Mouse (Mus musculus): Measurements from ENCODE around the gene Itfg2. TPM values are rescaled to one million over a fixed set of nuclear protein-coding genes. Genes with fewer than 3 reads are reported as not detected.

Gene Itfg2
- total RNA-seq, 2 experiments from 2014 or later = 25.0 to 30.9 TPM

DNA sequence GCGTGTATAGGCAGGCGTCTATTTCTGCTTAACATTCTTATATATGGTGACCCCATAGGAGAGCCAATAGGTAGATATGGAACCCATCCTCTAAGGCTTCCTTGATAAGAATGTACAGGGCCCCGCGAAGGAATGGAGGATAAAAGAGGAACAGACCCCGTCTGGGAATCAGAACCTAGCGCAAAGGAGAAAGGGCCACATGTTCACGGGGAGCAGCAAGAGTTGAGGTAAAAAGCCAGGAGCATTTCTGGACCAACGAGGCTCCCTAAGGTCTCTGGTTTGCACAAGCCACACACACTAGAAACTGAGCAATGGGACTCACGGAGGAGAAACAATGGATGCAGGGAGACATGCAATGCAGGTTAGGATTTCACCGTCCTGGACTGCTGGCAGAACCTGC, 12.6 kb upstream of the Itfg2 start:
- intact Hi-C loops (cut with DNase I) = no loop called here
- DNase-seq (ENCODE audit: low spot score in 2 of 2) = no peak

DNA sequence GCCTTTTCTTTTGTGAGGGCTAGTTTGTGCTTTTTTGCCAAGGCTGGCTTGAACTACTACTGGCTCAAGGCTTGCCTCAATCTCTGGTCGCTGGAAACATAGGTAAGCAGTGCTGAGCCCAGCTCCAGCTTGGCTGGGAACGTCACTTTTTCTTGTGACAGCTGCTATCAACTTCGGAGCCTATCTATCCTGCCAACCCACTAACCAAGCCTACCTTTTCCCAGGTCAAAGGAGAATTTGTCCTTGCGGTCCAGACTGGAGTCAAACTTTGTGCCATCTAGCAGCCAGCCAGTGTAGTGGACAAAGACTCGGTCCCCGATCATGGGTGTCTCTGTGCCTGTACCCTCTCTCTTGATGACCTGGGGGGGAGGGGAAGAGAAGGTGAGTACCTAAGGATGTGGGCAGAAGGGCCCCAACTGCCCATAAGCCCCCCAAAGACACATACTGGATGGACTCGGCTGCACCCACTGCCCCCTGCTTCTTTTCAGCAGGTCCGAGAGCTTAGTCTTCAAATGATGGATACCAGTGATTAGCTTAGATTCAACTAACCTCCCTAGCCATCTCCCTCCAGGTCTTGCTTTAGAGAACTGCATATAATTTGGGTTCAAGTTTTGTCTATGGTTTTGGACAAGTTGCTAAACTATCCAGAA, 11.8 kb upstream of the Itfg2 start:
- intact Hi-C loops (cut with DNase I) = no loop called here
- no peak for DNase-seq (ENCODE audit: low spot score in 2 of 2)

- intact Hi-C loops (cut with DNase I) = no loop called here
- no peak for DNase-seq (ENCODE audit: low spot score in 2 of 2)
Observed at GRCm38 (mm10) chr6:128435474-128435873, 10.7 kb upstream of the Itfg2 start.

GRCm38 (mm10) chr6:128433566-128433965, 8.8 kb upstream of the Itfg2 start:
- intact Hi-C loops (cut with DNase I) = no loop called here
- no peak for DNase-seq (ENCODE audit: low spot score in 2 of 2)

- intact Hi-C loops (cut with DNase I) = no loop called here
- DNase-seq (ENCODE audit: low spot score in 2 of 2) = no peak
Observed at GRCm38 (mm10) chr6:128432356-128432915, 7.7 kb upstream of the Itfg2 start.

DNA sequence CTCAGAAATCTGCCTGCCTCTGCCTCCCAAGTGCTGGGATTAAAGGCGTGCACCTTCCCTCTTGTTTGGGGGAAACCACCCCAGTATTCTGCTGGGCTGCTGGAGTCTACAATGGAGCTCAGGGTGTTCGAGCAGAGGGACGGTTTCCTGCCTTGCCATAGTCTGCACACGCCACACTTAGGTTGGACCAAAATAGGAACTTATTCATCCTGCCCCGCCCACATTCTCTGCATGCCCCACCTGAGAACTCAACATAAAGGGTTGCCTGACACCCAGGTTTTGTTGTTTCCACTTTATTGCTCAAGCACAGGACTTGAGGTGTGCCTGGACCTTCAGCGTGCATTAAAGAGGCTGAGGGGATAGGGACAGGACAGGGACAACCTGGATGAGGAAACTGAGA, 5.1 kb upstream of the Itfg2 start:
- no peak for DNase-seq (ENCODE audit: low spot score in 2 of 2)
- intact Hi-C loops (cut with DNase I) = no loop called here

DNA sequence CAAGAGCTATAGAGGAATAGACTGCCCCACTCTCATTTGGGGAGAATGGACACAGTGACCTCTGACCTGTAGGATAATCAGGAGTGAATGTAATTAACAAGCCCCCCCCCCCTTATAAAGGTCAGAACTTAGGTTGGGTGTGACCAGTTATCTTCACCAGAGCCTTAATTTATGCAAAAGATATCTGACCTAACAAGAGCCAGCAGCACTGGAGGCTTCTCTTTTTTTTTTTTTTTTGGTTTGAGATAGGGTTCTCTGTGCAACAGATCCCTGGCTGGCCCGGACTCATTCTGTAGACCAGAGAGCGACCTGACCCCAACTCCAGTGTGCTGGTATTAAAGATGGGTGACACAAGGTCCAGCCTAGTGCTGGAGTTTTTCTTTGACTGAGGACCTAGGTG, 4.6 kb upstream of the Itfg2 start:
- intact Hi-C loops (cut with DNase I) = no loop called here

DNA sequence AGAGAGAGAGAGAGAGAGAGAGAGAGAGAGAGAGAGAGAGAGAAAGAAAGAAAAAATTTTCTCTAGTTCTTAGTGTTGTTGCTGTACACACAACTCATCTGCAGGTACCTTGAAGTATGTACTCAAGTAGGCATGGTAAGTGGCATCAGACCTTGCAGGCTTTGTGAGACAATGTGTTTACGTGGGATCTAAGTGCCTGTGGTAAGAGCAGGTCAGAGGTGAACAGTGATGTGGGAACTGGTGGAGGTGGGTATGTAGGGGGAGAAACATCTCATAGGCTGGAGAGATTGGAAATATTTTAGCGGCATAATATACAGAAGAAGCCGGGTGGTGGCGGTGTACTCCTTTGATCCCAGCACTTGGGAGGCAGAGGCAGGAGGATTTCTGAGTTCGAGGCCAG, 2.8 kb upstream of the Itfg2 start:
- intact Hi-C loops (cut with DNase I) = no loop called here
- DNase-seq (ENCODE audit: low spot score in 2 of 2) = no peak

More for the DNA sequence above, 4.6 kb upstream of the Itfg2 start:
- no peak for DNase-seq (ENCODE audit: low spot score in 2 of 2)

DNA sequence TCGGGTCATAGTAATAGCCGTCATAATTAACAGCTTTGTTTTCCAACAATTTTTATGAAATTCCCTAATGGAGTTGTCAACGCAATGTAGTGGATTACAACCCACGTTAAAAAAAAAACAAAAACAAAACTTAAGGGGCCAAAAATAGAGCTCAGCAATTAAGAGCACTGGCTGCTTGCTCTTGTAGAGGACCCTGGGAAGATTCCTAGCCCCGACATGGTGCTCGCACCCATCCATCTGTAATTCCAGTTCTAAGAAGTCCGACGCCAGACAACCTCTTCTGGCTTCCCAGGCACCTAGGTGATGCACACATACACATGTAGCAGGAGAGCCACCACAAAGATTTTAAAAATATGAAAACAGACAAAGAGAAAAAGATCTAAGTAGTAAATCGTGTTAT, 315 bp upstream of the Itfg2 start:
- intact Hi-C loops (cut with DNase I) = no loop called here
- no peak for DNase-seq (ENCODE audit: low spot score in 2 of 2)

DNA sequence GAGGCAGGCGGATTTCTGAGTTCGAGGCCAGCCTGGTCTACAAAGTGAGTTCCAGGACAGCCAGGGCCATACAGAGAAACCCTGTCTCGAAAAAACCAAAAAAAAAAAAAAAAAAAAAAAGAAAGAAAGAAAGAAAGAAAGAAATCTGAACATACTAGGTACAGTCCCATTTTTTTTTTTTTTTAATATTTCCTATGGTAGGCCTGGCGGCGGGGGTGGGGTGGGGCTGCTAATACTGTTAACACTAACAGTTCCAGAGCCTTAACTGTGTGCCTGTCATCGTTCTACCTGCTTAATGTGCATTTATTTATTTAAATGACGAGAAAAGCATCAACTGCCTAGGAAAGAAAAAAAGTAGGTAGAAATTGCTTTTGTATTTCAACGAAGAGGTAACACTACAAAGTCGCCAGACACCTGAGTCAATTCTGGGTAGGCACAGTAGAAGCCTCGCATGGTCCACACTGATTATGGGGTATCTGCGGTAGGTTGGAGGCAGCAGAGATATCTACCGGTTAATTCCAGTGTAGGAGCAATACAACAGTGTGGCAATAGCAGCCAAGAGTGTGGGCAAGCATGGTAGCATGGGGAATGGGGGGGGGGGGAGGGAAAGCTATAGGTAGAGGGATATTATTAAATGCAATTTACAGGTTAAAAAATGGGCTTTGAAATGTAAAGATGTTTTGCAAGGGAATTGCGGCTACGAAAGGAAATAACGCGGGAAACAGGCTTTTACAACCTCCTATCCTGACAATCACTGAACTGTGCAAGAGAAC, 1.0 kb downstream of the Itfg2 start:
- intact Hi-C loops (cut with DNase I) = no loop called here
- DNase-seq (ENCODE audit: low spot score in 2 of 2) = peak; percentile 26 to 31

- DNase-seq (ENCODE audit: low spot score in 2 of 2) = no peak
- intact Hi-C loops (cut with DNase I) = no loop called here
Observed at GRCm38 (mm10) chr6:128421480-128421879, 3.3 kb downstream of the Itfg2 start.

DNA sequence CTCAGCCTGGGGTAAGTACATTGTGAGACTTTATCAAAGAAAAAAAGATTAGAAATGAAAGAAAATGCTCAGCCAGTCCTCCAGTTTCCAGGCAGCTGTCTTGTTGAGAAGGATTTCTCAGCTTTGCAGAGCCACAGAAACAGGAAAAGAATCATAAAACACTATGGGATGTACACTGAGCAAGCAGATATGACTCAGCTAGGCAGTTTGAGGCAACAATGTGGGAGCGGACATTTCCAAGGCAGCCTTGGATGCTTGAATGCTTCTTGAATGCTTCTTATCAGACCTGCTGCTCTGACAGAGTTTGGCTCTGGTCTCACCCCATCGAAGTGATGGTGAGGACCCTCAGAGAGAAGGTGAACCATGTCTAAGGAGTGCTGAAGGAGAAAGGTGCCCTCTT, 3.7 kb downstream of the Itfg2 start:
- peak; percentile 40 to 77 for DNase-seq (ENCODE audit: low spot score in 2 of 2)
- intact Hi-C loops (cut with DNase I) = no loop called here

- DNase-seq (ENCODE audit: low spot score in 2 of 2) = no peak
- intact Hi-C loops (cut with DNase I) = no loop called here
Observed at GRCm38 (mm10) chr6:128418076-128418475, 6.7 kb downstream of the Itfg2 start.

- intact Hi-C loops (cut with DNase I) = no loop called here
- DNase-seq (ENCODE audit: low spot score in 2 of 2) = no peak
Observed at GRCm38 (mm10) chr6:128416169-128416568, 8.6 kb downstream of the Itfg2 start.

DNA sequence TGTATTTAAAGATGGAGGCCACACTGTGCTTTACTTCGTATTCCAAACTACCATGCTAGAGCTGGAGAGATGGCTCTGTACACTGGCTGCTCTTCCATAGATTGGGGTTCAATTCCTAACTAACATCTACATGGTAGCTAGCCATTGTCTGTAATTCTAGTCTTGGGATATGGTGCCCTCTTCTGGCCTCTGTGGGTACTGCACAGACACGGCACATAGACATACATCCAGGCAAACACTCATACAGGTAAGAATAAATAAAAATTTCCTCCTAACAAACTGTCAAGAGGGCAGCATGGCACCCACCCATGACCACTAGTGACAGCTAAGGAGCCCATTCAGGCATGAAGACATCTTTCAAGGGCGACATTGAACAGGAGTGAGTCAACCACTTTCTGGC, 13.6 kb downstream of the Itfg2 start:
- intact Hi-C loops (cut with DNase I) = loop anchor here (5.0 kb wide), 3 partner anchors 49 to 179 kb away; partner anchors contain the start of genes Foxm1 and Rhno1

DNA sequence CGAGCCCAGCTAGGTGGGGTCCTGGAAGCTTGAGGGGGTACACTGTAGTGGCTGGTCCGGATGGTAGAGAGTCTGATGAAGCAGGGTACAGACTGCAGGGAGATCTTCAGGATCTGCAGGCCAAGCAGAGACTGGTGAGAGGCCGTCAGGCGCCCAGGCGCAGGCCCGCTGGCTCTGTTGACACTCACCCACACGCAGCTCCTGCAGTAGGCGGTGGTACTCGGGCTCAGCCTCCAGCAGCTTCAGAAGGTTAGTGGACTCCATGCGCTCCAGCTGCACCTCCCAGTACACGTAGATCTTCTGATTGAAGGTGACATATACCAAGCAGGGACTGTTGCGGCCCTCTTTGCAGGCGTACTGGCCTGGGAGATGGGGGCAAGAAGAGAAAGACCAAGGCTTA, 14.4 kb downstream of the Itfg2 start:
- intact Hi-C loops (cut with DNase I) = loop anchor here (5.0 kb wide), 3 partner anchors 48 to 178 kb away; partner anchors contain the start of genes Foxm1 and Rhno1
- DNase-seq (ENCODE audit: low spot score in 2 of 2) = peak in 1 of 2 experiments; percentile 32

More for the DNA sequence above, 13.6 kb downstream of the Itfg2 start:
- DNase-seq (ENCODE audit: low spot score in 2 of 2) = peak; percentile 86 to 89

- intact Hi-C loops (cut with DNase I) = no loop called here
- DNase-seq (ENCODE audit: low spot score in 2 of 2) = no peak
Observed at GRCm38 (mm10) chr6:128408544-128409125, 16.1 kb downstream of the Itfg2 start.

- DNase-seq (ENCODE audit: low spot score in 2 of 2) = no peak
- intact Hi-C loops (cut with DNase I) = no loop called here
Observed at GRCm38 (mm10) chr6:128404708-128405107, 20.0 kb downstream of the Itfg2 start.

GRCm38 (mm10) chr6:128399421-128400185, 25.1 kb downstream of the Itfg2 start:
- peak; percentile 34 to 46 for DNase-seq (ENCODE audit: low spot score in 2 of 2)
- intact Hi-C loops (cut with DNase I) = no loop called here

GRCm38 (mm10) chr6:128398996-128399395, 25.7 kb downstream of the Itfg2 start, which contains the start of gene Nrip2:
TSS of gene Nrip2 (plus strand) at chr6:128399296.
- intact Hi-C loops (cut with DNase I) = no loop called here
- DNase-seq (ENCODE audit: low spot score in 2 of 2) = no peak
